Mouse (Mus musculus) heart, embryonic 14.5 days (tissue): Measurements from ENCODE around the gene Sema4a. TPM values are rescaled to one million over a fixed set of nuclear protein-coding genes. Genes with fewer than 3 reads are reported as not detected.

ENCODE experiments used
- ATAC-seq: fragments of 200-750 bp; cut with Nextera tagmentation; 2 replicates; pipeline ENCODE4 v1.8.0; 2017; ENCODE audit warnings: low read depth, moderate TSS enrichment; ENCODE audit not compliant: insufficient number of reproducible peaks, insufficient read depth, low FRiP score
- H3K27ac ChIP-seq, 2 experiments: fragments of 200-500 bp in 1 of 2; fragments of 300-500 bp in 1 of 2; sonication (generic) in 1 of 2; replicated peaks in 1 of 2; 2 replicates each; pipeline ENCODE4 v1.5.1; 2012 to 2014; ENCODE audit warnings: low read depth in 2 of 2, low read length in 2 of 2, control low read depth in 1 of 2, mild to moderate bottlenecking in 1 of 2, mixed read lengths in 1 of 2; ENCODE audit not compliant: control insufficient read depth in 1 of 2, insufficient read depth in 1 of 2
- H3K27me3 ChIP-seq: fragments of 300-500 bp; sonication (generic); 2 replicates; pipeline ENCODE4 v1.6.1; 2014; ENCODE audit warnings: mild to moderate bottlenecking, low read length, control low read depth; ENCODE audit not compliant: control insufficient read depth, insufficient read depth
- H3K36me3 ChIP-seq: fragments of 300-500 bp; sonication (generic); 2 replicates; pipeline ENCODE4 v1.6.1; 2014; ENCODE audit warnings: mild to moderate bottlenecking, control low read depth, low read length, mixed read lengths; ENCODE audit not compliant: control insufficient read depth, insufficient read depth
- H3K4me1 ChIP-seq, 2 experiments: fragments of 200-500 bp in 1 of 2; fragments of 300-500 bp in 1 of 2; sonication (generic) in 1 of 2; 2 replicates each; pipeline ENCODE4 v1.6.1; 2012 to 2014; ENCODE audit warnings: low read length in 2 of 2, control low read depth in 1 of 2, mixed read lengths in 1 of 2; ENCODE audit not compliant: control insufficient read depth in 2 of 2, insufficient read depth in 2 of 2
- H3K4me2 ChIP-seq: fragments of 300-500 bp; sonication (generic); 2 replicates; pipeline ENCODE4 v1.6.1; 2014; ENCODE audit warnings: mild to moderate bottlenecking, low read length
- H3K4me3 ChIP-seq, 2 experiments: fragments of 200-500 bp in 1 of 2; fragments of 300-500 bp in 1 of 2; sonication (generic) in 1 of 2; 2 replicates each; pipeline ENCODE4 v1.5.1; 2012 to 2014; ENCODE audit warnings: low read length in 2 of 2, mild to moderate bottlenecking in 2 of 2, control low read depth in 1 of 2, low read depth in 1 of 2, moderate library complexity in 1 of 2; ENCODE audit not compliant: control insufficient read depth in 1 of 2, insufficient read depth in 1 of 2
- H3K9ac ChIP-seq: fragments of 300-500 bp; sonication (generic); 2 replicates; pipeline ENCODE4 v1.6.1; 2014; ENCODE audit warnings: mild to moderate bottlenecking, low read length
- H3K9me3 ChIP-seq: fragments of 300-500 bp; sonication (generic); 2 replicates; pipeline ENCODE4 v1.6.1; 2016; ENCODE audit warnings: low read length, control low read depth; ENCODE audit not compliant: control insufficient read depth
- WGBS: fragments of 180-500 bp; shearing (Covaris S2); extraction: QIAGEN DNeasy Blood & Tissue Kit; methylation state at CpG from one replicate; pipeline ENCODE4 v1.1.7; 2014; 5-methylcytosine and 5-hydroxymethylcytosine counted together
- polyA plus RNA-seq: library from polyadenylated mRNA; unstranded; fragments of >200 nt; fragmentation: Nextera tagmentation; extraction: Ambion mirVana; gene quantifications from 2 replicates; pipeline ENCODE4 v1.2.1, GENCODE M21; 2014

The Sema4a gene
- polyA plus RNA-seq, 1 experiment from 2014 or later, result 1.4 TPM

DNA sequence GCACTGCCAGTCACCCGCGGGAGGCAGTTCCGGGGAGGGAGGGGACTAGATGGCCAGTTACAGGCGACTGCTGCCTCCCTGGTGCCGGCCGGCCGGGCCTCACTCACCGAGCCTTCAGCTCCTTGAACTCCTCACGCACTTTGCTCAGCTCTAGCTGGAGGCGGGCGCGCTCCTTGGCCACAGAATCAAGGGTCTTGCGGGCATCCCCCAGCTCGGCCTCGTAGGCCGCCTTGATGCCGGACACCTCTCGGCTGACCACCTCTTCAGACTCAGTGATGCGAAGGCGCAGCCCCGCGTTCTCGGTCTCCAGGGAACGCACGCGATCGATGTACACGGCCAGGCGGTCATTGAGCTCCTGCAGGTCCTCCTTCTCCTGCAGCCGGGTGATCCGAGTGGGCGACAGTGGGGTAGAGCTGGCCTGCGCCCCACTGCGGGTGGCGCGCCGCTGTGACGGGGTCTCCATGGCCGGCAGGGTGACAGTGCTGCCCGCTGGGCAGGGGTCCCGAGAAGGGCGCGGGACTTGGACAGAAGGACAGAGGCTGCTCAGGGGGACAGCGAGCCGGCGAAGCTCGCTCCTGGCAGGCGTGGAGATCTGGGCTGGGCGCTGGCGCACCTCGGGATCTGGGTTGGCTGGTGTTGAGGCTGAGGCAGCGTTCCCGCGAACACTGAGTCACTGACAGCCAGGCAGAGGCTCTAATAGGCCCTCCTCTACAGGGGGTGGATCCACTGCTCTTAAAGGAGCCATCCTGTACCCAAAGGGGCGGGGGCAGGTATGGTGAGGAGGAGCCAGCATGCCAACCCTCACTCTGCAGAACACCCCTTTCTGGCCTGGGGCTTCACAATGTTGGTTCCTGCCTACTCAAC lies 41.9 kb upstream of the Sema4a start:
- peaks cover 12 to 28% of the 10 kb centered on the region in 2 experiments for H3K4me1 ChIP-seq
- H3K27ac ChIP-seq, result peak overlapping the region; percentile 63 to 89
- under 1% methylated on average over 55 of the region's 55 CpGs for WGBS
- H3K27me3 ChIP-seq, result no peaks in the 10 kb centered on the region
- peak overlapping the region; percentile 74 to 80 for H3K4me3 ChIP-seq
- peak; percentile 90 for ATAC-seq
- H3K9me3 ChIP-seq, result no peaks in the 10 kb centered on the region
- H3K9ac ChIP-seq, result peak overlapping the region; percentile 93
- H3K36me3 ChIP-seq, result peaks cover 12% of the 10 kb centered on the region
- H3K4me2 ChIP-seq, result peak overlapping the region; percentile 94

DNA sequence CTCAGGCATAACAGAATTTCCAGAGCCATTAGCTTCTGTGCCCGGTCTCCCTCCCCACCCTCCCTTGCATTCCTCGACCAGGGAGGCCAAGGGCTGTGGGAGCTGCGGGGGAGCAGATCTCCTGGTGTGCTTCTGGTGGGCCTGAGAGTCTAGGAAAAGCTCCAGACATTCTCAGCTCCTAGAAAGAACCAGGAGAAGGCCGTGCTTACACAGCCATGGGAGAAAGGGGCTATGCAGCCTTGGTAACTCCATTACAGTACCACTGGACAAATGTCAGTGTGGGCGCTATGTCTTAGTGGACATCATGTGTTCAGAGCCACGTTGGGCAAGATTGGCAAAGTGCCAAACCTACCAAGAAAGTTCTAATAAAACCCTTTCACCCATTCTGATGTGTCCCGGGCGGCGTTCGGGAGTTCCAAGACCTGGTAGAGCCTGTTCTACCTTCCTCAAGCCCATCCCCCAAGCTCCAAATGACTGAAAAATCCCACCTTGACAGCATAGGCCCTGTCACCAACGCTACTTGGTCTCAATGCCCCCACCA lies 41.1 kb upstream of the Sema4a start:
- 0 out of 2 replicates have a peak, but pooled peaks have one; percentile 18 for ATAC-seq
- Histone ChIP-seq H3K36me3 (peaks cover 16% of the 10 kb centered on the region), H3K9me3 (no peaks in the 10 kb centered on the region), H3K4me3 (peak overlapping the region; percentile 74 to 80), H3K27ac (peak overlapping the region; percentile 74 to 89), H3K27me3 (no peaks in the 10 kb centered on the region), H3K4me1 (peaks cover 12 to 31% of the 10 kb centered on the region in 2 experiments), H3K9ac (peak overlapping the region; percentile 93), H3K4me2 (peak overlapping the region; percentile 94)
- 11% methylated on average over 11 of the region's 11 CpGs for WGBS

DNA sequence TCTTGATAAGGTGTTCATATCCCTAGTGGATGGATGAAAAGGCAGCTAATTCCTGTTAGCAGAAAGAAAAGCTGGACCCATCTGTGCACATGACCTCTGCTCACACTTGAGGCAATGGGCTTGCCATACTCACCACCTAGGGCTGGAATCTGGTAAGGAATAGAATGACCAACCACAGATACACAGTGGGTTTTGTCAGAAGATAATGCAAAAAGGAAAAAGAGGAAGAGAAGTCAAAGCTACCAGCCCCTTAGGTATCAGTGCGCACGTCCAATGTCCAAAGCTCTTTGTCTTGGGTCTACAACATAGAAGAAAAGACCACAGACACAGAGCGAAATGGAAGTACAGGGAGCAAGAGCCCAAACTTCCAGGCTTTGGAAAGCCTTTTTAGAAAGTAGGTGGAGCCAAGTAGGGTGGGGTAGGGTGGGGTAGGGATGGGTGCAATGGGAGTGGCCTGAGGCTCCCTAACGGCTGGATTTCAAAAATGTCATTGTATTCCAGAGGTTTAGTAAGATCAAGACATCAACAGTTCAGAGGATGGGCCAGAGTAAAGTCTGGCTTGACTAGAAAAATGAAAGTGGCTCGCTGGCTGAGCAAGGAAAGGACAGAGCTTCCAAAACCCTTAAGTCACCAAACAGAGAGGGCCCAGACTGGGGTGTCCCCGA lies 40.5 kb upstream of the Sema4a start:
- peak overlapping the region; percentile 93 for H3K9ac ChIP-seq
- peak overlapping the region; percentile 74 to 80 for H3K4me3 ChIP-seq
- peaks cover 16% of the 10 kb centered on the region for H3K36me3 ChIP-seq
- H3K27ac ChIP-seq, result peak overlapping the region; percentile 74 to 89
- peak overlapping the region; percentile 94 for H3K4me2 ChIP-seq
- H3K9me3 ChIP-seq, result no peaks in the 10 kb centered on the region
- WGBS, result 56% methylated on average over 6 of the region's 6 CpGs
- peaks cover 15 to 35% of the 10 kb centered on the region in 2 experiments for H3K4me1 ChIP-seq
- H3K27me3 ChIP-seq, result no peaks in the 10 kb centered on the region
- no peak for ATAC-seq

DNA sequence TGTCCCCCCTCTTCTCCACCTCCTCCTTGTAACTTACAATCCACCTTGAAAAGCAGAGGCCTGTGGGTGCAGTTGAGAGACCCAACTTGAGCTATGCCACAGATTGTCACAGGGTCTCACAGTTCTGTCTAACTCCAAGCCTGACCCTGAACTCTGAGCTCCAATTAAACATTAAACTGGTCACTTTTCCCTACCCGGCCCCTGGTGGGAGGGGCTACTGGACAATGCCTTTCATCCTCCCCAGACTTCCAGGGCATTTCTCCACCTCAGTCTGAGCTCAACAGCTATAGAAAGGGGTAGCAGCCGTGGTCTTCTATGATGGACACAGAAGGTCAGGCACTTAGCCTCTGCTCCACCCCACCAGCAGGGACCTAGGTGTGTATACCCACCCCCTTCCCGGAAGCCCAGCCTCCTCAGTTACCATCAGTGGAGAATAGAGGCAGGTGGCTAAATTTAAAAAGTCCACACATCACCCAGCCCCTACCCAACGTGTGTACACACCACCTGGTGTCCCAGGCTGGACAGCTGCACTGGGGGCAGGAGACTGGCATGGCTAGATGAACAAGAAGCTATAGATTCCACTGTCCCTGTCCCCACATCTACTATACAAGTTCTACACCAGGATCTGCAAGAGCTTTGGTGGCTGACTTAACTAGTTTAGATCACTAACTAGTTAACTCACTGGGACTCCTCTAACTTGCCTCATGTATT lies 39.8 kb upstream of the Sema4a start:
- H3K9ac ChIP-seq, result peak overlapping the region; percentile 93; the same call in 1 of the 2 replicates
- WGBS, result 64% methylated on average over 4 of the region's 4 CpGs
- H3K4me1 ChIP-seq, result peaks cover 17 to 41% of the 10 kb centered on the region in 2 experiments
- peak overlapping the region in 1 of 2 experiments; percentile 89; a peak in 2 of 4 replicates for H3K27ac ChIP-seq
- H3K4me2 ChIP-seq, result peak overlapping the region; percentile 94
- ATAC-seq, result no peak
- H3K9me3 ChIP-seq, result no peaks in the 10 kb centered on the region
- H3K36me3 ChIP-seq, result peaks cover 16% of the 10 kb centered on the region
- H3K27me3 ChIP-seq, result no peaks in the 10 kb centered on the region
- H3K4me3 ChIP-seq, result peak overlapping the region in 1 of 2 experiments; percentile 74; a peak in 2 of 4 replicates

DNA sequence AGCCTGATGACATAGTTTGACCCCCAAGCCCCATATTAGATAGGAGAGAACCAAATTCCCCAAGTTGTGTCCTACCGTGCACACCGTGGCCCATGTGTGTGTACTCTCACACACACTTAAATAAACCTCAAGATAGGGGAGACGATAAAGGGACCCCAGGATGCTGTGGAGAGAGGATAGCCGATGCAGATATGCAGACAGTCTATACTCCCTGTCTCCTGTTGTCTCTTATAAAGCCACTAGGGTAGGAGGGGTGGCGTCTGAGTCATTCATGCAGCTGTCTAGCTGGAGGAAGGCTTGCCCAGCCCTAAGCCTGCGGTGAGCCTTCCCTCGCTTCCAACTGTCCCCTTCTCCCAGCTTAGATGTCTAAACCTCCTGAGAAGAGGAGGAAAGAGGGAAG lies 39.1 kb upstream of the Sema4a start:
- peaks cover 24 to 48% of the 10 kb centered on the region in 2 experiments for H3K4me1 ChIP-seq
- H3K27me3 ChIP-seq, result no peaks in the 10 kb centered on the region
- H3K36me3 ChIP-seq, result peaks cover 16% of the 10 kb centered on the region
- H3K4me2 ChIP-seq, result peak overlapping the region; percentile 94; the same call in 1 of the 2 replicates
- no peak for ATAC-seq
- H3K27ac ChIP-seq, result no peak overlapping the region
- H3K9ac ChIP-seq, result peak overlapping the region; percentile 93; the same call in 1 of the 2 replicates
- no peaks in the 10 kb centered on the region for H3K9me3 ChIP-seq
- WGBS, result 80% methylated on average over 7 of the region's 7 CpGs
- no peak overlapping the region for H3K4me3 ChIP-seq

DNA sequence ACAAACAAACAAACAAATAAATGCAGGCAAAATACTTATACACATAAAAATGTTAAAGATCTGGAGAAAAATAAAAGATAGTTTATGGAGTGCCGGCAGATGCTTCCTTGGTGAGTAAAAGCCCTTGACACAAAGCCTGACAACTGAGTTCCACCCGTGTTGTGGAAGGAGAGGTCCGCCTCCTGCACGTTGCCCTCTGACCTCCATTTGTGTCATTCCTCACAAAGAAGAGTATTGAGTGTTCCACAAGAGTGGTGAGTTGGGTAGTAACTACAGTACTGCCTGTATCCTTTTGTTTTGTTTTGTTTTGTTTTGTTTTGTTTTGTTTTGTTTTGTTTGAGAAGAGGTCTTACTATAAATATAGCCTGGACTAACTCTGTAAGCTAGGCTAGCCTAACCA lies 38.6 kb upstream of the Sema4a start:
- Histone ChIP-seq H3K4me1 (peaks cover 29 to 53% of the 10 kb centered on the region in 2 experiments), H3K27ac (no peak overlapping the region), H3K9ac (no peak overlapping the region), H3K9me3 (no peaks in the 10 kb centered on the region), H3K4me2 (no peak overlapping the region), H3K27me3 (no peaks in the 10 kb centered on the region), H3K4me3 (no peak overlapping the region), H3K36me3 (peaks cover 16% of the 10 kb centered on the region)
- WGBS, result 82% methylated on average over 4 of the region's 4 CpGs
- no peak for ATAC-seq
